Mouse (Mus musculus) kidney, embryonic 14.5 days (tissue): Measurements from ENCODE around the gene Dhtkd1. TPM values are rescaled to one million over a fixed set of nuclear protein-coding genes. Genes with fewer than 3 reads are reported as not detected.
"Not testable (repeated sequence)": the region's sequence is repeated elsewhere in the genome, so short reads cannot be mapped to it uniquely, and the experiment has no call there.

ENCODE experiments used
- ATAC-seq: fragments of 200-750 bp; cut with Nextera tagmentation; 2 replicates; pipeline ENCODE4 v1.8.0; 2017; ENCODE audit warnings: moderate number of reproducible peaks, mild to moderate bottlenecking, moderate TSS enrichment, moderate library complexity; ENCODE audit not compliant: low FRiP score, low TSS enrichment
- H3K27ac ChIP-seq: fragments of 300-500 bp; sonication (generic); 2 replicates; pipeline ENCODE4 v1.5.1; 2014; ENCODE audit warnings: low read depth, mild to moderate bottlenecking, low read length, moderate library complexity, mixed read lengths
- H3K27me3 ChIP-seq: fragments of 300-500 bp; sonication (generic); 2 replicates; pipeline ENCODE4 v1.6.1; 2014; ENCODE audit warnings: mild to moderate bottlenecking, low read length; ENCODE audit not compliant: control insufficient read depth, insufficient read depth
- H3K36me3 ChIP-seq: fragments of 300-500 bp; sonication (generic); 2 replicates; pipeline ENCODE4 v1.6.1; 2014; ENCODE audit warnings: low read length, mixed read lengths; ENCODE audit not compliant: control insufficient read depth, insufficient read depth
- H3K4me1 ChIP-seq: fragments of 300-500 bp; sonication (generic); 2 replicates; pipeline ENCODE4 v1.6.1; 2014; ENCODE audit warnings: low read length, mixed read lengths; ENCODE audit not compliant: control insufficient read depth, insufficient read depth
- H3K4me2 ChIP-seq: fragments of 300-500 bp; sonication (generic); replicated peaks from 2 replicates; pipeline ENCODE4 v1.6.1; 2014; ENCODE audit warnings: low read depth, mild to moderate bottlenecking, low read length
- H3K4me3 ChIP-seq: fragments of 300-500 bp; sonication (generic); 2 replicates; pipeline ENCODE4 v1.5.1; 2014; ENCODE audit warnings: mild to moderate bottlenecking, low read length
- H3K9ac ChIP-seq: fragments of 300-500 bp; sonication (generic); 2 replicates; pipeline ENCODE4 v1.6.1; 2014; ENCODE audit warnings: low read depth, mild to moderate bottlenecking, low read length, moderate library complexity
- H3K9me3 ChIP-seq: fragments of 300-500 bp; sonication (generic); 2 replicates; pipeline ENCODE4 v1.6.1; 2016; ENCODE audit warnings: low read length; ENCODE audit not compliant: control insufficient read depth
- WGBS: fragments of 180-500 bp; shearing (Covaris S2); extraction: QIAGEN DNeasy Blood & Tissue Kit; methylation state at CpG from one replicate; pipeline ENCODE4 v1.1.7; 2014; 5-methylcytosine and 5-hydroxymethylcytosine counted together
- polyA plus RNA-seq: library from polyadenylated mRNA; unstranded; fragments of >200 nt; fragmentation: Nextera tagmentation; extraction: Ambion mirVana; gene quantifications from 2 replicates; pipeline ENCODE4 v1.2.1, GENCODE M21; 2014

Dhtkd1 gene
- polyA plus RNA-seq: 4.0 and 5.5 TPM in 2 replicates

- H3K27ac ChIP-seq: no peak within 1 kb of the TSS
- ATAC-seq: peak; percentile 94
- H3K27me3 ChIP-seq: no peaks in the 10 kb centered on the region
- peak within 1 kb of the TSS; percentile 53 for H3K4me3 ChIP-seq
- H3K9ac ChIP-seq: peak within 1 kb of the TSS; percentile 67
- under 1% methylated on average over 36 of the region's 36 CpGs for WGBS
- H3K36me3 ChIP-seq: no peaks in the 10 kb centered on the region
- peak within 1 kb of the TSS; percentile 66 for H3K4me2 ChIP-seq
- H3K9me3 ChIP-seq: no peaks in the 10 kb centered on the region
- H3K4me1 ChIP-seq: no peaks in the 10 kb centered on the region
Measured at GRCm38 (mm10) chr2:5942416-5943032, at the start of gene Dhtkd1. Gene Dhtkd1, minus strand, starts transcription at chr2:5942792.

GRCm38 (mm10) chr2:5977532-5977931 is 34.9 kb upstream of the Dhtkd1 start:
- no peak overlapping the region for H3K4me2 ChIP-seq
- no peak for ATAC-seq
- 90% methylated on average over 4 of the region's 4 CpGs for WGBS
- H3K9me3 ChIP-seq: no peaks in the 10 kb centered on the region
- no peaks in the 10 kb centered on the region for H3K27me3 ChIP-seq
- no peaks in the 10 kb centered on the region for H3K4me1 ChIP-seq
- no peak overlapping the region for H3K4me3 ChIP-seq
- peaks cover 54% of the 10 kb centered on the region; the same call in 1 of the 2 replicates for H3K36me3 ChIP-seq
- H3K9ac ChIP-seq: no peak overlapping the region
- no peak overlapping the region for H3K27ac ChIP-seq

- H3K36me3 ChIP-seq: peaks cover 17% of the 10 kb centered on the region; the same call in 1 of the 2 replicates
- not testable (repeated sequence) for H3K27ac ChIP-seq, H3K27me3 ChIP-seq, ATAC-seq, H3K4me2 ChIP-seq, H3K4me1 ChIP-seq, H3K4me3 ChIP-seq, H3K9ac ChIP-seq, H3K9me3 ChIP-seq
- 90% methylated on average over 3 of the region's 3 CpGs for WGBS
Measured at GRCm38 (mm10) chr2:5970629-5971028, 28.0 kb upstream of the Dhtkd1 start.

GRCm38 (mm10) chr2:5965972-5966371 is 23.4 kb upstream of the Dhtkd1 start:
- no peak for ATAC-seq
- Histone ChIP-seq H3K4me2 (no peak overlapping the region), H3K9me3 (no peaks in the 10 kb centered on the region), H3K4me1 (no peaks in the 10 kb centered on the region), H3K36me3 (peaks cover 27% of the 10 kb centered on the region), H3K27me3 (no peaks in the 10 kb centered on the region), H3K9ac (no peak overlapping the region), H3K4me3 (no peak overlapping the region), H3K27ac (no peak overlapping the region)
- 95% methylated on average over 3 of the region's 3 CpGs for WGBS

- not testable (repeated sequence) for ATAC-seq, H3K9ac ChIP-seq, H3K4me1 ChIP-seq, H3K4me3 ChIP-seq, H3K9me3 ChIP-seq, H3K27ac ChIP-seq, H3K27me3 ChIP-seq, H3K4me2 ChIP-seq
- peaks cover 39% of the 10 kb centered on the region for H3K36me3 ChIP-seq
- 89% methylated on average over 4 of the region's 4 CpGs for WGBS
Measured at GRCm38 (mm10) chr2:5963729-5964128, 21.1 kb upstream of the Dhtkd1 start.

GRCm38 (mm10) chr2:5962265-5962664 is 19.7 kb upstream of the Dhtkd1 start:
- no peak for ATAC-seq
- WGBS: 92% methylated on average over 2 of the region's 2 CpGs
- H3K27ac ChIP-seq: no peak overlapping the region
- no peaks in the 10 kb centered on the region for H3K4me1 ChIP-seq
- no peak overlapping the region for H3K4me2 ChIP-seq
- no peak overlapping the region for H3K4me3 ChIP-seq
- H3K36me3 ChIP-seq: peaks cover 53% of the 10 kb centered on the region
- H3K9me3 ChIP-seq: no peaks in the 10 kb centered on the region
- no peak overlapping the region for H3K9ac ChIP-seq
- no peaks in the 10 kb centered on the region for H3K27me3 ChIP-seq

- ATAC-seq: no peak
- H3K4me1 ChIP-seq: no peaks in the 10 kb centered on the region
- H3K27me3 ChIP-seq: no peaks in the 10 kb centered on the region
- no peak overlapping the region for H3K27ac ChIP-seq
- H3K9ac ChIP-seq: no peak overlapping the region
- 90% methylated on average over 9 of the region's 9 CpGs for WGBS
- no peak overlapping the region for H3K4me2 ChIP-seq
- H3K36me3 ChIP-seq: peaks cover 42% of the 10 kb centered on the region
- H3K4me3 ChIP-seq: no peak overlapping the region
- no peaks in the 10 kb centered on the region for H3K9me3 ChIP-seq
Measured at GRCm38 (mm10) chr2:5957705-5958104, 15.1 kb upstream of the Dhtkd1 start.

- H3K4me1 ChIP-seq: no peaks in the 10 kb centered on the region
- peak; percentile 61 for ATAC-seq
Measured at GRCm38 (mm10) chr2:5951621-5952211, 9.1 kb upstream of the Dhtkd1 start.

GRCm38 (mm10) chr2:5950766-5951595 is 8.4 kb upstream of the Dhtkd1 start, which contains the start of gene Upf2:
Gene Upf2, plus strand, starts transcription at chr2:5951469.
- H3K4me2 ChIP-seq: peak within 1 kb of the TSS; percentile 58
- under 1% methylated on average over 54 of the region's 54 CpGs for WGBS
- H3K9me3 ChIP-seq: no peaks in the 10 kb centered on the region
- H3K27ac ChIP-seq: peak within 1 kb of the TSS; percentile 67
- H3K36me3 ChIP-seq: no peaks in the 10 kb centered on the region
- no peaks in the 10 kb centered on the region for H3K27me3 ChIP-seq
- peak; percentile 95 for ATAC-seq
- no peaks in the 10 kb centered on the region for H3K4me1 ChIP-seq
- peak within 1 kb of the TSS; percentile 69 for H3K4me3 ChIP-seq
- peak within 1 kb of the TSS; percentile 90 for H3K9ac ChIP-seq

More at GRCm38 (mm10) chr2:5951621-5952211, 9.1 kb upstream of the Dhtkd1 start:
- H3K4me3 ChIP-seq: peak overlapping the region; percentile 69
- WGBS: under 1% methylated on average over 44 of the region's 46 CpGs
- H3K9me3 ChIP-seq: no peaks in the 10 kb centered on the region
- H3K4me2 ChIP-seq: peak overlapping the region; percentile 58
- H3K27me3 ChIP-seq: no peaks in the 10 kb centered on the region
- peak overlapping the region; percentile 67 for H3K27ac ChIP-seq
- H3K36me3 ChIP-seq: no peaks in the 10 kb centered on the region
- peak overlapping the region; percentile 90 for H3K9ac ChIP-seq
